Mouse (Mus musculus): ENCODE measurements around the gene Bcl11a.

DNA sequence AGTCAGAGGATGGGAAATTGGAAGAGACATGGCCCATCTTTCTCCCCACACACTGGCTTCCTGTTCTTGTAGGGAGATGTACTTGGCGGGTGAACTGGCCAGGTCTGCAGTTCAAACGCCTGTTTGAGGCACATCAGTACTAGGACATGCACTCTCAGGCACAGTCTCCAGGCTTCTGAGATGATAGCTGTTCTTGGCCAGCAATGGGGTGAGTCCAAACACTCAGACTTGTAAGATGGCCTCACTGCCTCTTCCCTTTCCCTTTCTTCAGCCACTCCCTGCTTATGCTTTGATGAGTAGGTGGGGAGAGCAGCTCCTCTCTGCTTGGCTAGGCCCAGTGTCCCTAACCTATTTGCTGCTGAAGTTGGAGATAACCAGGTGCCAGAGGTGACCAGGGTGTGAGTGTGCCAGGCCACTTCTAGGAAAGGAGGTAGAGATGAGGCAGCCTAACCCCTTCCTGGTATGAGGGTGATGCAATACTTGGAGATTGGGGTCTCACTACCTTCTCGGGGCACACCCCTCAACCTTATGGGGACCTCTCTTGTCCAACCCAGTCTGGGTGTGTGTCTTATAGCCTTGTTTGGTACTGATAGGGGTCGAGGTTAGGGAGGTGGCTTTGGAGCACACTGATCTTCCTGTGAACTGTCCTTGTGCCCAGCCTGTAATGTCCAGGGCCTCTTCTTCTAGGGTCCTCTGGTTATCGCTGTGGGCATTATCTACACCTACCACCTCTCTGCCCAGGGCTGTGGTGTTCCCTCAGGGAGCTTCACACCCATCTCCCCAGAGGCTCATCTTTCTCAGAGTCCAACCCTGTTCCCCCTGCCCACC lies 51.7 kb downstream of the Bcl11a start:
- TF ChIP-seq CTCF (conservative IDR thresholded peaks at IDR 0.05; ENCODE audit: insufficient read depth, insufficient read length, low read depth, low read length): no peak
- no peak for TF ChIP-seq POLR2A (IDR thresholded peaks at IDR 0.05; ENCODE audit: low read depth, low read length)

Data from kidney, adult 2 months (tissue).